Mouse (Mus musculus) kidney, postnatal 25 days (tissue): ENCODE results near the gene Fam81a.

Experiments
- DNase-seq, 2 experiments: peaks; one replicate each; pipeline ENCODE4 v3.0.0; 2021; ENCODE audit warnings: mixed read lengths in 2 of 2

Gene Fam81a

DNA sequence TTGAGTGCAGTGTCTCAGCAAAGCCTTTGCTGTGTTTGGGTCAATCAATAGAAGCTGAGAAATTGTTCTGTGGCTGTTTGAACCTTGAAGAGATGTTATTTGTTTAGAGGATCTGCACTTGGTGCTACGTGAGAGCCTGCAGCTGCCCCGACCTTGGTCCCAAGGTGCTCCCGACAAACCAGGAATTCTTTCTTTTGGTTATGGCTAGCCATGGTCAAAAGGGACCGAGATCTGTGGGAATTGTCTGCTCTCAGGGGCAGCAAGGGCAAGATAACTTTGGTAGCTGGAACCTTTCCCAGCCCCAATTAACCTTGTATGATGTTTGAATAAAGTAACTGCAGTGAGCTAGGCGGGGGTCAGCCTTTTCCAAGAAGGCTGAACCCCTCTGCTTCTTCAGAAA lies 34.2 kb downstream of the Fam81a start:
- DNase-seq: no peak

DNA sequence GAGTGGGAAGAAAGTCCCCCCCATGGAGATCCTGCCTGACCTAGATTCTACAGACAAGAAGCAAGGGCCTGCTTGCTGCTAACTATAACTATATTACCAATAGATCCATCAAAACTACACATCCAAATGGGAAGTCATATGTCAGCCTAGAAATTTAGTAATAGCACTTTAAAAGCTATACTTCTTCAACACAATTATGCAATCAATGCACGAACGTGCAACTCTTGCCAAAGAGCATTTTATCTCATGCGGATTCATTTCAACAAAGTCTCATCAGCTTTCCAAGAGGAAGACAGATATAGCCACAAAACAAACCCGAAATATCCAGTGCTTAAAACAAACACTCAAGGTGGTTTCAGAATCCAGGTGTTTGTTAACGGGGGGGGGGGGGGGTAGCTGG lies 36.8 kb downstream of the Fam81a start:
- DNase-seq: no peak

DNA sequence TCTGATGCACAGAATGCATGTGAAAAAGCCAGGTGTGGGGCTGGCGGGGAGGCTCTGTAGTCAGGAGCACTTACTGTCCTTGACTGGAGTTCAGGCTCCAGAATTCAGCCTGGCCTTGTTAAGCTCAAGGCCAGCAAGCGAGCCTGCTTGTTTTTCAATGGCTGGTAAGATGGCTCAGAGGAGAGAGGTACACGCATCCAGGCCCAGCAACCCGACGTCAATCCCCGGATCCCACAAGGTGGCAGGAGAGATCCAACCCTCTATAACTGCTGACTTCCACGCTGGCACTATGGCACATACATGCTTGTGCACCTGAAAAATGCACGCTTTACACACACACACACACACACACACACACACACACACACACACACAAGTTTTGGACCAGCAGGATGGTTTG lies 39.3 kb downstream of the Fam81a start:
- DNase-seq: no peak

DNA sequence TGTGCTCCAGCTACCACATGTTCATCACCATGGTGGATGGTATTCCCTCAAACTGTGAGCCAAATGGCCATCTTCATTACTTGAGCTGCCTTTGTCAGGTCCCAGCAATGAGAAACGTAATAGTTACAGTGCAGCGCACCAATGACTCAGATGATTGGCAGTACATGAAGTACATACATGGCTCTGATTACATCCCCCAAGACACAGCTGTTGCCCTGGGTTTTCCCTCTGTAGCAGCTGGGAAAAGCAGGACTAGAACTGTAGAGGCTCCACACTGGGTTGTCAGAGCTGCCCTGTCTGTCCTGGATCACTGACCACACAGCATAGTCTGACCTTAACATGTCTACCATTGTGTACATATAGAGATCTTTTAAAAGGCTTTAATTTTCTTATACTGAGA lies 44.8 kb downstream of the Fam81a start:
- DNase-seq: no peak

DNA sequence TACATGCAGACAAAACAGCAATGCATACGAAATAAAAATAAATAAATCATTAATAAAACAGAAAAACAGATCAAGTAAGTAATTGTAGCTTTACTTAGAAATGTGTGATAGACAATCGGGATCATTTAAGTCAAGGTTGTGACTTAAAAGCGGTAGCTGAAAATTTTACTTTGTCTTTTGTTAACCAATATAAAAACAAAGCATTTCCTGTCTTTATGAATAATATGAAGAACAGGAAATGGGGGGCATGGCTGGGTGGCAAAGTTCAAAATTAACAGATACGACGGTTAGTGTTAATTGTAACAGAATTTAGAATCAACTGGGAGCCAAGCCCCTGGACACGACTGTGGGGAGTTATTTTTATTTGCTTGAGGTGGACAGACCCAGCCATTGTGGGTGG lies 47.3 kb downstream of the Fam81a start:
- no peak for DNase-seq

DNA sequence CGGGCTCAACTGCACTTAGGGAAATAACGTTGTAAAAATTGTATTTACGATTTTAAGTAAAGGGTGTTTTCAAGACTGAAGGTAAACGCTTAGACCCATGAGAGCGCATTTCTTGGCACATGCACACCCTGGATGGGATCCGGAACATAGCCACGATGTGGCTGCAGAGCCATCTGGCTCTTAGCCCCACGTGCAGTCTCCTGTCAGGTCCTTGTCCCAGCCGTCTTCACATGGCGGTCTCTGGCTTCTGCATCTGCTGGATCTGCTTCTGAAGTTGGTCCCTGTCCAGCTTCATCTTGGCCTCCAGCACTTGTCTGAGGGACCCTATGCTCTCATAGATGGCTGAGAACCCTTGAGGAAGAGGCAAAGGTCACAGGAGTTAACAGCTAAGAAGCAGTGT lies 51.8 kb downstream of the Fam81a start:
- DNase-seq: no peak

DNA sequence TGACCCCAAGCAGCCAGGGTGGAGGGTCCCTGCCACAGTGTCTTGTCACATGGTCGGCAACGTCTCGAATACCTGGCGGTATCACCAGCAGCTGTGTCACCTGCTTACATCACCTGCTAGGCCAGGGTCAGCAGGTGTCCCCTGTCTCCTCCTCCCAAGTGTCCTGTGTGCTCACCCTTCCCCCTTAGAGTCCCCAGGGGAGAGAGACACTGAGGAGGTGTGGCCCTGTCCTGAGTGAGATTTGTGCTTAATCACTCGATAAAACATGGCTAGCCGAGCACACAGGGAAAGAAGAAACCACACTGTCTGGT lies 53.6 kb downstream of the Fam81a start:
- DNase-seq: no peak

DNA sequence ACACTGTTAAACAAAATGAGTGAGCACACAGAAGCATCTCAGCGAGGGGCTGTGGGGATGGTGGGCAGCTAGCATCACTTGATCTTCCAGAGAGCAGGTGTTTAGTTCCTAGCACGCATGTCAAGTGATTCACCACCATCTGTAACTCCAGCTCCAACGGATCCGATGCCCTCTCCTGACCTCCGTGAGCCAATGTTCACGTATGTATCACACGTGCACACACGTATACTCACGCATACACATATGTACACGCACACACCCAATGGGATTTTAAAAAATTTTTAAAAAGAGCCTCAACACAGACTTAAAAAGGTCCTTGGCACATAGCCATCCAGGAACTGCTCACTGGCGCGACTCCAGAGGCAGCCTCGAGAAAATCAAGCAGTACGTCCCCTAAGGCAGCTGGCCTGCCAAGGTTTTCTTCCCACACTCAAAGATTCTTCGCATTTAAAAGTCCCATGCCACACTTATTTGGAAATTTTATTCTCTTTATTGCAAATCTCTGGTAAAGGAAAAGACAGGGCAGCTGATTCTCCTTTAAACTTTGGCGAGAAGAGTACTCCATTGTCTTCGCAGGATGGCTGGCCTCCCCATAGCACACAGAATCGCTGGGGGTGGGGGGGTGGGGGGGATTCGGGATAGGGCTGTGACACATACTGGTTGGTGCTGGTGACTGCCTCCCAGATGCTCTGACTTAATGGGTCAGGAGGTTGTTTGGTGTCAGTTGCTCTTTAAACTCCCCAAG lies 54.1 kb downstream of the Fam81a start:
- DNase-seq: peak; percentile 47 to 57

DNA sequence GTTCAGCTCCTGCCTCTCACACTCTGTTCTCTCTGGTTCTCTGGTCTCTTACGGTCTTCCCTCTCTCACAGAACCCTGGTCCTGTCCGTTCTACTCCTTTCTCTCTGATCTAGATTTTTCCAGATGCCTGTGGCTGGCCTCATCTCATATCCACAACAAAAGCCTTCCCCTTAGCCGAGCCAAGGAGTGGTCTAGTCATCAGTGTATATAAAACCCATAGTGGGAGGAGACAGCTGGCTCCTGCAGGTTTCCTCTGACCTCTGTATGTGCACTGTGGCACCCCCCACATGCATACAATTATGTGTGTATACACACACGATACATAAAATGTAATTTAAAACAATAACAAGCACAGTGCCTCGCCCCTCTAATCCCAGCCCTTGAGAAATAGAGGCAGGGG lies 55.0 kb downstream of the Fam81a start:
- no peak for DNase-seq

DNA sequence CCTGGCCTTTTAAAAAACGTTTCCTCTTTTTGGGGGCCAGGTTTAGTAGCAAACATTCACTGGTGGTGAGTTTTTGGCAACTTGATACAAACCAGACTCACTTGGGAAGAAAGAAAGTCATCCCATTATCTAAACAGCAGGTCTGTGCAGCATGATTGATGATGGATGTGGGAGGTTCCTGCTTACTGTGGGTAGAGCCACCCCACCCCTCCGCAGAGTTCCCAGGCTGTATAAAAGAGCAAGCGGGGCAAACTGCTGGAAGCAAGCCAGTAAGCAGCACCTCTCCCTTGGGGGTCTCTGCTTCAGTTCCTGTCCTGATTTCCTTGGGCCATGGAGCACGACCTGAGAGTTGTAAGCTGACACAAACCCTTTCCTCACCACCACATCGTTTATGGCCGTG lies 56.3 kb downstream of the Fam81a start:
- no peak for DNase-seq

DNA sequence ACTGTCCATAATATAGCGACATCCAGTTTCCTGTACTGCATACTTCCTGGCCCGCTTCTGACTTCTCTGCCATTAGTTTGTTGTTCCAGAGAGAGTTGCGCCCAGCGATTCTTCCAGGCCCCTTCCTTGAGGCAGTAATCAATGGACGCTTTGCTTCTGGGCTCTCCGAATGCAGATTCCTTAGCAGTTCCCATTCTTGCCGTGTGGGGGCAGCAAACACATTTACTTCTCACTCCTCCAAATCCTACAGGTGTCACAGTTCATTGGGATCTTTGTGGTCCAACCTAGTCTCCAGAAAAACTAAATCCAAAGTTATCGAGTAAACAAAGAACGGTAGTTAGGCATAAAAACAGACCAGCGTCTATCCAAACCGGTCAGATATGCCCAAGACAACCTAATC lies 58.3 kb downstream of the Fam81a start:
- peak; percentile 49 to 77 for DNase-seq

DNA sequence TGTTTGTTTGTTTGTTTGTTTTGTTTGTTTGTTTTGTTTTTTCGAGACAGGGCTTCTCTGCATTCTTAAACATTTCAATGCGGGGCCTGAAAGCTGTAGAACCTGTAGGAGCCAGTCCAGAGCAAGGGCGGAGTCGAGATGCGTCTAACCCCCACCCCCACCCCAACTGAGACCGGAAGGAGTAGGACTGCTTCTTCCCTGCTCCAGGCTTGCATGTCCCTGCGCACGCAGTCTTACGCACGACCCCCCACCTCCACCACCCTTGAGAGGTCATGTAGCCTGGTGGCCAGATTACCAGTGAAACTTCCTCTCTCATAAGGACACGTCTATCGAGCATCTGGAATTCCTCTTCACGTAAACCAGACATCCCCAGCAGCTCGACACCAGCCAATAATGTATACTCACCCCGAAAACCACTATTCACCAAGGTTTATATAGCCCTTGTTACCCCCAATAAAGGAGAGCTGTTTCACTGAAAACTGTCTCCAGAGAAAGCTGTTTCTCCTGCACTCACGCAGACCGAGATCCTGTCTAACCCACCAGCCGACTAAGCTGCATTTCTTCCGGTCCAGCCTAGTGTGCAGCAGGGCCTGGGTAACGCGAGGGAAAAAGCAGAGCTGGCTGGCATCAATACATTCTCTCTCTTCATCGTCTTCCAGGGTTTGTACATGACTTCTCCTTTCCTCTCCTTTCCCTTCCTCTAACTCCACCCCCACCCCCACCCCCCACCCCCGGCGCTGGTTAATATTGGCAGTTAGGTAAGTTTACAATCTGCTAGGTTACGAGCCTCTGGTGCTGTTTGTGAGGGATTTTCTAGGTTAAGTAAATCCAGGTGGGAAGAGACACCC lies 59.8 kb downstream of the Fam81a start:
- DNase-seq: no peak

DNA sequence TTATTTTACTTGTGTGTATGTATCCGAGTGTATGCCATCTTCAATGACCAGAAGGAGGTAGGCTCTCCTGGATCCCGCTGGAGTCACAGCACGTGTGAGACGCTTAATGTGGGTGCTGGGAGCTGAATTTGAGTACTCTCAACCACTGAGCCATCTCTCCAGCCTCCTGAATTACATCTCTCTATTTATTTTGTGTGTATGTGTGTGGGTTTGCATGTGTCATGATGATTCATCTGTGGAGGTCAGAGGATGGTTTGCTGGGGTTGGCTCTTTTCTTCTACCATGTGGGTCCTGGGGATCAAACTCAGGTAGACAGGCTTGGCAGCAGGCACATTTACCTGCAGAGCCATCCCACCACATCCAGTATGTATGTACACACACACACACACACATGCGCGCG lies 60.6 kb downstream of the Fam81a start:
- no peak for DNase-seq

DNA sequence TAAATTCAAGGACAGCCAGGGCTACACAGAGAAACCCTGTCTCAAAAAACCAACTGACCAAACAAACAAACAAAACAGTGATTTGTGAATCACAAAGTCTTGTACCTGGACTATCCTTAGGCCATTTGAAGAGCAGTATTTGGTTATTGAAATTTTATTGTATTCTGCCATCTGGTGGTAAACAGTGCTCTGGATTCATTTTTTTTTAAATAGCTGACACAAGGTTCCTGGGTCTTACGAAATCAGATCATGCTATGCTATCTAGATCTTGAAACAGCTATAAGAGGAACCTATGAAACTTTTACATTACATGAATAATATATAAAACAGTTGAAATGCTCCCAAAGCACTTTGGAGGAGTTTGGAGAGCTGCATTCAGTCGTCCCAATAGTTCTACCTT lies 61.4 kb downstream of the Fam81a start:
- DNase-seq: no peak

DNA sequence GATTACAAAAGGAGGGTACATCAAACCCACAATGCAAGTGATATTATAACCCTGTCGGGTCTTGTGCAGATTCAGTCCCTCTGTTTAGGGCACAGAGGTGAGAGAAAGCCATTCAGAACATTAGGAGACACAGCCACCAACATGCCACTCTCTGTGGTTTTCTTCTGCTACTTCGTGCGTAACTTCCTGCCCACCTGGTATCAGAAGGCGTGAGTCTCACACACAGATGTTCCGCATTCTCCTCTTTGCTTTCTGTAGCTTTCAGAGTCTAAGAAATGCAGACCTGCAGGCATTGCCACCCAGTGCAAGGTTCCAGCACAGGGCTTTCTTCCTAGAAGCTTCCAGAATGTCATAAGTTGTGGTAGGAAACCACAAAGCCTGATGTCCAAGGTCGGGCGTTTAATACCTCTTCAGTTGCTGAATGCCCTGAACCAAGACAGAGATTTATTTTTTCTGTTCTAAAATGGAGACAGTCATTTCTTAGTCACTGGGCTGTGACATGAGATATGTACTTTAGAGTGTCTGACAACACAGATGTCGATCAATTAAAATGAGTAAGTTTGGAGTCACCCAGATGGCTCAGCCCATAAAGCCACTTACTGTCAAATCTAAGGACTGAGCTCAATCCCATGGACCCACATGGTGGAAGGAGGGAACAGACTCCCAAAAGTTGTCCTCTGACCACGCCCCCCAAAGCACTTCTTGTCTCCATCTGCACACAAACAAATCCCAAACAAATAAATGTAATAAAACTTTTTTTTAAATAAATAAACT lies 62.1 kb downstream of the Fam81a start:
- DNase-seq: no peak

DNA sequence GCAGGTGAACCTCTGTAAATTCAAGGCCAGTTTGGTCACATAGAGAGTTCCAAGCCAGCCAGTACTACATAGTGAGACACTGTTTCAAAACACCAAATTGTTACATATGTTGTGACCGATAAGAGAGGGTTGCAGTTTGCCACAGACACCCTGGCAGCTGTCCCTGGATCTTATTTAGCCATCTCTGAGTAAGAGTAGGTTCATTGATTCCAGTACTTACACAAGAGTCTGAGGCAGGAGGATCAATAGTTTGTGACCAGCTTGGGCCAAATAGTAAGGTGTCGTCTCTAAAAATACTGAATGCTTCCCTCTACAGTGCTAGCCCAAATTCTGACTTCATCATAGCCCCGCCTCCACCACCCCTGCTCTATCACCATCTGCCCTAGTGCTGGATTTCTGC lies 64.3 kb downstream of the Fam81a start:
- DNase-seq: no peak

DNA sequence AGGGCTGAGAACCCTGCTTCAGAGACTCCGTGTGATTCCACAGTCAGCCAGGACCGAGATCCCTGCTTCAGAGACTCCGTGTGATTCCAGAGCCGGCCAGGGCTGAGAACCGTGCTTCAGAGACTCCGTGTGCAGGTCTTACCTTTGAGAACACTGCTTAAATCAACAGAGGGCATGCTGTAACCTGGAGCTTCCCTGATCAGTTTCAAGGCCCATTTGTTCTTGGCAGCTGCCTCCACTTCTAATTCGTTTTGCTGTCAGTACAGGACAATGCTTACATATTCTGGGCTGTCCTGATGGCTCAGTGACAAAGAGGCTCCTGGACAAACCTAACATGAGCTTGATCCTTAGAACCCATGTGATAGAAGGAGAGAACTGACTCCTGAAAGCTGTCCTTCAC lies 65.2 kb downstream of the Fam81a start:
- no peak for DNase-seq

DNA sequence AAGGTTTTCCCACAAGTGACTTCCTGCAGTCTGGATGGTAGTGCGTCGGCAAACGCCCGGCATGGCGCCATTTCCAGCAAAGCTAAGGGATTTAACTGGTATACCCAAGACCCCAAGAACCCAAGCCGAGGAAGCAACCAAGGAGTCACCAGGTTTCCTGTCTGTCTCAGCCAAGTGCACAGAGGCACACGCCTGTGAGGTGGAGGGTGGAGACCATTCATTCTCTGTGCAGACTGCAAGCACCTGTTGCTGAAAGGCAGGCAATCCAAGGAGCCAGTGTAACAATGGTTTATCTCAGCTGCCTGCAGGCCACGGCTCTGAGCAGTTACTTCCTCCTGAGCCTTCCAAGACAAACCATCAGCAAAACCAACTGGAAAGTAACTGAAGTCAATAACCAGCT lies 70.0 kb downstream of the Fam81a start:
- DNase-seq: no peak

DNA sequence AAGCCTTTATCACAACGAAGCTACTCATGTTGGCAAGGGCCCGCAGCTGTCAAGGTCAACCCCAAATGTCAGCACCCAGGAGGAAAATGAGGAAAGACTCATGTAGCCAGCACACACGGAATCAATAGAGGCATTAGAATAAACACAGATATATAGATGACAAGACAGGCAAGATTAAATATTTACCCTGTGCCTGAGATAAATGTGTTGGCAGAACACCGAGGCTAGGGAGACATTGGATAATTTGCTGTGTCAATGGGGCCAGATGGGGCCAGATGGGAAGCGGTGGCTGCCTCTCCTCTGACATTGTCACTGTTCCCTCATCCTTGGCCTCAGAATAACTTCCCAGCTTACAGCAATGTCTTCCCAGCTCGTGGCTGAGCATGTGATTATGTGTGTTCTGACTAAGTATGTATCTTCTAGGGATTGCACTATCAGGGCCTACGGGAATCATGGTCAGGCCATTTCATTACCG lies 72.4 kb downstream of the Fam81a start:
- no peak for DNase-seq

DNA sequence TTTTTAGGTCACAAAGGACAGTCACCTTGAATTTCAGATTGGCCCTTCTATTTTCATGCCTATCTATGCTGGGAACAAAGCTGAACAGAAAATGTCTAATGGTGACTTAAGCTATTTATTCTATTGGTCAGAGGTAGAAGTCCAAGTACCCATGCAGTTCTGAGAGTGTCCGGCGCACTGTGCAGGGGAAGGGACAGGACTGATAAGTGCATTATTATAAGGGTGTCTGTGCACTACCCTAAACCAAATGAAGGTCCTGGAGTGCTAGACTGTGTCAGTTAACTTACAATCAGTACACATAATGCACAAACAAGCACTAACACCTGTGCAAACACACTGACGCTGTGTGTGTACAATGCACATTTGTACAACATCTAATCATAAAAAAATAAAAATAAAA lies 74.9 kb downstream of the Fam81a start:
- DNase-seq: no peak

DNA sequence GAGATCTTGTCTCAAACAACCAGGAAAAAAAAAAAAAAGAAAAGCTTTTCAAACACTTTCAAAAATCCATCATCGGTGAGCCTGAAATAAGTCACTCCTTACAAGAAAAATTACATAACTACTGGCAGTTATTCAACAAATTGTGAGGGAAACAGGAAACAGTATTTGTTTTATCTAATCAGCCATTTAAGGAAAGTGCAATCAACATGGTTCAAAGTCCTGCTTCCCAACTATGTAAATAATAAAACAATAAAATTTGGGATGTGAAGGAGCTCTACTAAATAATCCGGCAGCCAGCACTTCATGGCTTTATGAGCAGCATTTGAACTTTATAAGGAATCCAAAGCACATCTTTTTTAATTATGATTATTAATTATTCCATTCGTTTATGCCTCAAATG lies 80.3 kb downstream of the Fam81a start:
- DNase-seq: no peak

DNA sequence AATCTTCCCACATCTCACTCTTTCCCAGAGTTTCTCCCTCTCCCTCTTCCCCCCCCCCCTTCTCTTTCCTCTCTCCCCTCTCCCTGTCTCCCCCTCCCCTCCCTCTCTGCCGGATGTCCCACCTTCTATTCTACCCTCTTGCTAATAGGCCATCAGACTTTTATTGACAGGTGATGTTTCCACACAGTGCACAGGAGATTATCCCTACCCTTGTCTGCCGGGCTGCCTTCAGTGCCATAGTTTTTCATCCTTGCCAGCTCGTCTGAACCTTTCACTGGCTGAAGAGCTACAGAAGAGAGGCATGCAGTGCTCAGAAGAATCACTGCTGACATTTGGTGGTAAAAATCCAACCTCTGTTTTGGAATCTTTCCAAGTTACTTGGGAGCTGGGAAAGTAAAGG lies 88.9 kb downstream of the Fam81a start:
- DNase-seq: no peak

DNA sequence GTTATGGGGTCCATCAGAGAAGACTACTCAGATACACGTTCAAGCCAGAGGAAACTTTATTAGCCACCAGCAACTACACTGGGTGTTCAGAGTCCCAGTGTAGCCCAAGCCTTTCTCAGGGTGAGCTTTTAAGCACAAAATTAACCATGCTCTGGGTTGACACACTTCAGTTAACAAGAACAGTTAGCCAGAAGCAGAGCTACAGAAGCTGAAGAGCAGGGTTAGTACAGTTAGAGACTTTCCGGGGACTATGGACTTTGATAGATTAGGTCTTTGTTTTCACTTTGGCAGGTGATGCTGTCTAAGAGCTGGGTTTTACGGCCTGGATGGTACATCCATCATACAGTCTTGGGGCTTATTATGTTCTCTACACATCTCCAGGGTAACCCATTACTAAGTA lies 89.6 kb downstream of the Fam81a start:
- DNase-seq: no peak

DNA sequence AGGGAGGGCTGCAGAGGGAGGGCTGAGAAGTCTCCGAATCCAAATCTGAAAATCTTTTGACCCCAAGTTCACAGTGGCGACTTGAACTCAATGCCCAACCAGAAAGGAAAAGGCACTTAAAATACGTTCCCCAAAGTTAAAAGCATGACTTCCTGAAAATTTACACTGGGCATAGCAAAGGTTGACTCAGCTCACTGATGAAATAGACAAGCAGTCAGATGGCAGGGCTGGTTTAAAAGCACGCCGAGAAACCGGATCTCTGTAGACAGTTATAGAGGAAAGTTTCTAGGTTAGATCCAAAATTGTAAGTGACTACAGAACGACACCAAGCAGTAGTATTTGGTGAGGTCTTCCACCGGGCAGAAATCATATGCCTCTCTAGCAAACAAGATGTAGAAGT lies 92.5 kb downstream of the Fam81a start:
- no peak for DNase-seq
